Comparison of ENCODE assay signal across 8 mouse cellular contexts in genomic region chr19:32739686-32740085, GRCm38 (mm10). TPM values are rescaled to one million over a fixed set of nuclear protein-coding genes. Genes with fewer than 3 reads are reported as not detected.
DNase-seq lines count a peak whose midpoint lies in the region; ATAC-seq lines count a peak whose summit lies in the region.

Atad1 (minus strand) TSS chr19:32739786.

- no peak for DNase-seq in kidney, adult 11 months
- DNase-seq in adrenal gland, postnatal 4 days (ENCODE audit: low spot score in 2 of 2), result no peak
- no peak for DNase-seq in gastrocnemius, postnatal 36 days
- no peak for DNase-seq in spleen, adult 18-20 months
- no peak for DNase-seq in urinary bladder, postnatal 10 days (ENCODE audit: low spot score)

- no peaks in the 10 kb centered on the region for H3K36me3 ChIP-seq in kidney, embryonic 15.5 days
- no peaks in the 10 kb centered on the region for H3K36me3 ChIP-seq in intestine, embryonic 16.5 days (ENCODE audit: control insufficient read depth, insufficient read depth, low read length)
- H3K36me3 ChIP-seq in midbrain, embryonic 12.5 days, result no peaks in the 10 kb centered on the region

- H3K9me3 ChIP-seq in kidney, embryonic 15.5 days (replicated peaks), result no peaks in the 10 kb centered on the region
- H3K9me3 ChIP-seq in intestine, embryonic 16.5 days (ENCODE audit: control insufficient read depth, low read length), result no peaks in the 10 kb centered on the region
- no peaks in the 10 kb centered on the region for H3K9me3 ChIP-seq in midbrain, embryonic 12.5 days

- 89% methylated on average over 4 of the region's 4 CpGs for WGBS in kidney, embryonic 15.5 days
- WGBS in intestine, embryonic 16.5 days, result 90% methylated on average over 4 of the region's 4 CpGs
- WGBS in midbrain, embryonic 12.5 days, result 95% methylated on average over 4 of the region's 4 CpGs

- H3K9ac ChIP-seq in kidney, embryonic 15.5 days, result no peak within 1 kb of the TSS
- no peak within 1 kb of the TSS for H3K9ac ChIP-seq in intestine, embryonic 16.5 days (ENCODE audit: low read depth, low read length)
- H3K9ac ChIP-seq in midbrain, embryonic 12.5 days (replicated peaks), result no peak within 1 kb of the TSS

- H3K4me3 ChIP-seq in kidney, embryonic 15.5 days (replicated peaks), result no peak within 1 kb of the TSS
- H3K4me3 ChIP-seq in intestine, embryonic 16.5 days (ENCODE audit: low read length), result no peak within 1 kb of the TSS
- no peak within 1 kb of the TSS for H3K4me3 ChIP-seq in midbrain, embryonic 12.5 days

- ATAC-seq in kidney, embryonic 15.5 days (replicated peaks; ENCODE audit: low FRiP score), result no peak
- ATAC-seq in intestine, embryonic 16.5 days, result no peak
- no peak for ATAC-seq in midbrain, embryonic 12.5 days (ENCODE audit: low FRiP score, low read depth)

- H3K4me2 ChIP-seq in kidney, embryonic 15.5 days, result no peak within 1 kb of the TSS
- no peak within 1 kb of the TSS for H3K4me2 ChIP-seq in intestine, embryonic 16.5 days (ENCODE audit: low read depth, low read length)
- H3K4me2 ChIP-seq in midbrain, embryonic 12.5 days (replicated peaks), result no peak within 1 kb of the TSS

- H3K27me3 ChIP-seq in kidney, embryonic 15.5 days, result no peaks in the 10 kb centered on the region
- no peaks in the 10 kb centered on the region for H3K27me3 ChIP-seq in intestine, embryonic 16.5 days (replicated peaks; ENCODE audit: control insufficient read depth, insufficient read depth, low read length)
- no peaks in the 10 kb centered on the region for H3K27me3 ChIP-seq in midbrain, embryonic 12.5 days

- no peak within 1 kb of the TSS for H3K27ac ChIP-seq in kidney, embryonic 15.5 days
- no peak within 1 kb of the TSS for H3K27ac ChIP-seq in intestine, embryonic 16.5 days (ENCODE audit: low read length)
- no peak within 1 kb of the TSS for H3K27ac ChIP-seq in midbrain, embryonic 12.5 days (replicated peaks)

- intact Hi-C loops in gastrocnemius, postnatal 36 days (cut with DNase I), result no loop called here

- no peaks in the 10 kb centered on the region for H3K4me1 ChIP-seq in kidney, embryonic 15.5 days
- no peaks in the 10 kb centered on the region for H3K4me1 ChIP-seq in intestine, embryonic 16.5 days (ENCODE audit: control insufficient read depth, insufficient read depth, low read length)
- no peaks in the 10 kb centered on the region for H3K4me1 ChIP-seq in midbrain, embryonic 12.5 days

RNA-seq across cellular contexts. Expression of gene Atad1, which starts in this region (rescaled TPM):
- polyA plus RNA-seq in kidney, embryonic 15.5 days (2015; fragmentation: Nextera tagmentation; extraction: Ambion mirVana), result 82.5 and 85.7 TPM in 2 replicates
- total RNA-seq in adrenal gland, postnatal 4 days (2021), result 10 to 100 TPM; 70.7 to 72.4 TPM
- 10 to 100 TPM; 50.7 to 53.3 TPM for total RNA-seq in gastrocnemius, postnatal 36 days (2021)
- 73.1 and 77.4 TPM in 2 replicates for polyA plus RNA-seq in intestine, embryonic 16.5 days (2015; fragmentation: Nextera tagmentation; extraction: Ambion mirVana)
- polyA plus RNA-seq in midbrain, embryonic 12.5 days (2016; fragmentation: Nextera tagmentation; extraction: Ambion mirVana), result 99.3 and 102 TPM in 2 replicates
